Mouse (Mus musculus) cortical plate, adult 2 months (tissue): Measurements from ENCODE around the gene 1700061G19Rik.

Source experiments
- CTCF ChIP-seq: fragments of 200-500 bp; IDR thresholded peaks from 2 replicates; pipeline ENCODE4 v1.5.1; 2011; ENCODE audit warnings: mild to moderate bottlenecking, control low read depth, low read length; ENCODE audit not compliant: insufficient read depth; ENCODE audit errors: extremely low read depth
- POLR2A ChIP-seq: fragments of 200-500 bp; IDR thresholded peaks from 2 replicates; pipeline ENCODE4 v1.6.1; 2011; ENCODE audit warnings: mild to moderate bottlenecking, low read length, control low read depth; ENCODE audit not compliant: insufficient read depth; ENCODE audit errors: extremely low read depth

GRCm38 (mm10) chr17:56884809-56885208 is 9.5 kb downstream of the 1700061G19Rik start:
- TF ChIP-seq CTCF (no peak), POLR2A (no peak)
